Mouse (Mus musculus): ENCODE data around the gene Mpdu1.

DNA sequence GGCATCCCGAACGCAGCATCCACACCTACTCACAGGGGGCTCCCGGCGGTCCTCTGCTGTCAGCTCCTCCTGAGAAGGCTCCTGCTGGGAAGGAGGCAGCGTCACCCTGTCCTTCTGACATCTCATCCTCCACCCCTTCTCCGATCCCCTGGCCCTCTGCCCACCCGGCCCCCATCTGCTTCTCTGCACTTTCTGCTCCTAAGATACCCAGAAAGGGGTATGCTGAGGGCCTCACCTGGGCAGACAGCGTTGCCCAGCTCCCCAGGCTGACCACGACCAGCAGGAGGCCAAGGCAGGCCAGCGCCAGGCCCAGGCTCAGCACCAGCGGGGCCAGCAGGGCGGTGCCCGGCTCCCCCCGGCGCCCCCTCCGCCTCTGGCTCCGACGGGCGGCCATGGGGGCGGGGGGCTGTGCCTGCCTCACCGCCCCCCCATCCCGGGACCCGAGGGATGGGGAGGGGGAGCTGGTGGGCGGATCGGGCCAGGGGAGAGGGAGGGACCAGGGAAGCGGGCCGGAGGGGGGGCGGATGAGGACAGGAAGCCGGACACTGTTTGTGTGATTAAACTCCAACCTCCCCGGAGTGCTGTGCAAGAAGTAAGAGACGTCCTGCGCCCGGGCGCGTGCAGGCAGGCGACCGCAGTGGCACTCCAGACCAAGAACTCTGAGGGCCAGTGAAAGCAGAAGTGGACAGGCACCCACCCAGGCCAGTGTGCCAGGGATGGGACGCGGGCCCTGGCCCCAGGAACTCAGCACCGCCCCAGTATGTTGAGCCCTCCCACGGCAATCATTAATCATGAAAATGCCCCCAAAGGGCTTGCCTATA, 33.1 kb upstream of the Mpdu1 start, which contains the start of the genes Tnfsf12 and Tnfsfm13:
- TF ChIP-seq POLR2A (IDR thresholded peaks at IDR 0.05; ENCODE audit: low read depth, low read length) (peak; percentile 59), CTCF (conservative IDR thresholded peaks at IDR 0.05; ENCODE audit: insufficient read depth, insufficient read length, low read depth, low read length) (peak; percentile 25)
